Mouse (Mus musculus) forebrain, embryonic 15.5 days (tissue): ENCODE measurements around the gene Ipmk. TPM values are rescaled to one million over a fixed set of nuclear protein-coding genes. Genes with fewer than 3 reads are reported as not detected.
"Not testable (repeated sequence)": the region's sequence is repeated elsewhere in the genome, so short reads cannot be mapped to it uniquely, and the experiment has no call there.

Source experiments
- ATAC-seq: fragments of 200-750 bp; cut with Nextera tagmentation; replicated peaks from 2 replicates; pipeline ENCODE4 v1.8.0; 2017; ENCODE audit warnings: mild to moderate bottlenecking, moderate TSS enrichment, moderate library complexity
- H3K27ac ChIP-seq: fragments of 300-500 bp; sonication (generic); replicated peaks from 2 replicates; pipeline ENCODE4 v1.5.1; 2015; ENCODE audit warnings: mild to moderate bottlenecking, inconsistent platforms
- H3K27me3 ChIP-seq: fragments of 300-500 bp; sonication (generic); 2 replicates; pipeline ENCODE4 v1.6.1; 2015; ENCODE audit warnings: inconsistent platforms
- H3K36me3 ChIP-seq: fragments of 300-500 bp; sonication (generic); 2 replicates; pipeline ENCODE4 v1.6.1; 2015; ENCODE audit warnings: mild to moderate bottlenecking, inconsistent platforms
- H3K4me1 ChIP-seq: fragments of 300-500 bp; sonication (generic); 2 replicates; pipeline ENCODE4 v1.6.1; 2015; ENCODE audit warnings: inconsistent platforms
- H3K4me2 ChIP-seq: fragments of 300-500 bp; sonication (generic); replicated peaks from 2 replicates; pipeline ENCODE4 v1.6.1; 2015; ENCODE audit warnings: mild to moderate bottlenecking, inconsistent platforms
- H3K4me3 ChIP-seq: fragments of 300-500 bp; sonication (generic); 2 replicates; pipeline ENCODE4 v1.5.1; 2015; ENCODE audit warnings: mild to moderate bottlenecking, inconsistent platforms
- H3K9ac ChIP-seq: fragments of 300-500 bp; sonication (generic); replicated peaks from 2 replicates; pipeline ENCODE4 v1.6.1; 2015; ENCODE audit warnings: mild to moderate bottlenecking, inconsistent platforms
- H3K9me3 ChIP-seq: fragments of 300-500 bp; sonication (generic); 2 replicates; pipeline ENCODE4 v1.6.1; 2016; ENCODE audit warnings: inconsistent platforms
- WGBS: fragments of 180-500 bp; shearing (Covaris S2); methylation state at CpG from one replicate; pipeline ENCODE4 v1.1.7; 2015; ENCODE audit warnings: mixed read lengths; 5-methylcytosine and 5-hydroxymethylcytosine counted together
- polyA plus RNA-seq: library from polyadenylated mRNA; unstranded; fragments of >200 nt; fragmentation: Nextera tagmentation; extraction: Ambion mirVana; gene quantifications from 2 replicates; pipeline ENCODE4 v1.2.1, GENCODE M21; 2015

Ipmk gene
- polyA plus RNA-seq, 1 experiment from 2014 or later, result 19.0 TPM

- Histone ChIP-seq H3K4me2 (no peak overlapping the region), H3K36me3 (peaks cover 28% of the 10 kb centered on the region), H3K27me3 (no peaks in the 10 kb centered on the region), H3K9me3 (no peaks in the 10 kb centered on the region), H3K27ac (no peak overlapping the region), H3K4me3 (no peak overlapping the region), H3K4me1 (no peaks in the 10 kb centered on the region), H3K9ac (no peak overlapping the region)
- no peak for ATAC-seq
- WGBS, result 82% methylated on average over 7 of the region's 7 CpGs
These were observed 34.5 kb downstream of the Ipmk start for GRCm38 (mm10) chr10:71382109-71382508.

DNA sequence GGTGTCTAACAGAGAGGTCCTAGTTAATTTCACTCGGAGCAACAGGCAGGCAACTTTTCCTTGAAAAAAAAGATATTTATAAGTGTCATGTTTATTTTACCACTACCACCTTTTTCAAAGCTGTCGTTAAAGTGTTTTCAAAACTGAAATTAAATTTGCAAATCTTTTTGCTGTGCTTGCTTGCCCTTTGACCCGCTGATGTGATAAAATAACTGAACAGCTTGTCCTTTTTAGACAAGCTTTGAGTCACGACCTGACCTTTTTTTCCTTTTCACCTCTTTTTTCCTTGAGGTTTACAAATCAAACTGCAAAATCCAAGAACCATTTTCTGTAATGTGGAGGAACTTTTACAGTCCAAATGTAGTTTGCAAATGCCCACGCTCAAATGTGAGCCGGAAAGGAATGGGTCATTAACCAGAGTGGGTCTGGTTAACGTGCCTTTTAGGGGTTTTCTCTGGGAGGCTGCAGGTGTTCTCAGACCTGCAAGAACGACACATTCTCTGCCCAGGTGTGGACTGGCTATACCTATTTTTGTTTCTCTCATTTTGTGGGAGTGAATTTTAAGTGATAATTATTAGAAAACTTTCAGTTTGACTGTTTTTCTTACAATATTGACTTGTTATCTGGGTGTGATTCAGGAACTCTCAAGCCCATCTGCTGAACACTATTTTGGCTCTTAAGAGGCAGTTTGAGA, 35.4 kb downstream of the Ipmk start:
- H3K4me3 ChIP-seq, result no peak overlapping the region
- no peak overlapping the region for H3K27ac ChIP-seq
- peaks cover 24% of the 10 kb centered on the region for H3K36me3 ChIP-seq
- no peaks in the 10 kb centered on the region for H3K27me3 ChIP-seq
- 86% methylated on average over 8 of the region's 8 CpGs for WGBS
- no peak for ATAC-seq
- H3K4me2 ChIP-seq, result no peak overlapping the region
- no peaks in the 10 kb centered on the region for H3K9me3 ChIP-seq
- no peaks in the 10 kb centered on the region for H3K4me1 ChIP-seq
- no peak overlapping the region for H3K9ac ChIP-seq

DNA sequence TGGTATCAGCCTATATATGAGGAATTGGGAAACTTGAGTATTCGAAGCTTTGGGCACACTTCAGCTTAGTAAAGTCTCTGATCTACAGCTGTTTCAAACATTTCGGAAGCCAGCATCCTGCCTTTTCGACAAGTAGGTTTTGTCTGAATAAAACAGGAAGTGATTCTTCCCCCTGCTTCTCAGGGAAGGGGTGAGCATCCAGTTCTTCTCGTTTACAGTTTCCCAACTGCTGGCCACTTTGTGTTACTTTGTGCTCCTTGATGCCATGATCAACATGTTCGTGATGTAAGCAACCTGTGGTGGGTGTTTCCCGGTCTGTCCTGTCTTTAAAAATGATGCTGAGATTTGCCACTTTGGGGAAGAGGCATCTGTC, 36.0 kb downstream of the Ipmk start:
- not testable (repeated sequence) for H3K4me2 ChIP-seq, H3K4me1 ChIP-seq, ATAC-seq, H3K27ac ChIP-seq, H3K4me3 ChIP-seq, H3K9me3 ChIP-seq, H3K27me3 ChIP-seq, H3K9ac ChIP-seq
- 88% methylated on average over 6 of the region's 6 CpGs for WGBS
- peaks cover 22% of the 10 kb centered on the region for H3K36me3 ChIP-seq

DNA sequence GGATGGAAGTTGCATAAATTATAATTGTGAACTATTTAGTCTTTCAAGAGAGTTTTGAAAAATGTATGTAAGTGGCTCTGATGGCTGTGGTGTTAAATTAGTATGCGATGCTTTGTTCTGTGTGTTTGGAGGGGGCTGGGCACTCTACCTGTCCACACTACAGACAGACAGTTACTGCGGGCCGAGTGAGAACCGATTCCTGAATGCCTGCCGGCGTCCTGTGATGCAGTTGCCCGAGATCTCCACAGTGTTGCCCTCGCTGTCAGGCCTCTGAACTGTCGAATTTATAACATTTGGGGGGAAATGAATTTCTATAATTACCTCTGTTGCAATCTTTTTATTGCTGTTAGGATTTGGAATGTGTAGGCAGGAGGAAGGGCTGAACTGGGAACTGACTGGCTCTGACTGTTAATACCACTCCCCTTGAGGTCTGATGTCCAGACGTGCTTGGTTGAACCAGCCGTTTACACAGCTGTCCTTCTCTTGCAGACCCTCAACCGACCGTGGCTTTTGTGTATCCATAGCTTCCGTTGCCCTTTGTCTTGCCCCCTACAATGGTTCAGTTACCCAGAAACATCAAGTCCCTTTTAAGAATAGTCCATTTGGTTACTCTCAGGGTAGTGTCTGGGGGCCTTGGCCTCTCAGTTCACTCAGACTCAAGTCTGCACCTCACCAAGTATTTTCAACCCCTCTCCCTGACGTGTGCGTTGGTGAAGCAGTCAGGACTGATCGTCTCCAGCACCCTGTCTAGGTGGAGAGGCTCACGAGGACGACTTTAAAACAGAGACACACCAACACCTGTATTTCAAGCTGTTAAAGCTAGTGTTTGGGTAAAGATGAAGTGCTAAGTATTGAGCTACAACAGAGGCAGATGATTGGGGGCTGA, 36.8 kb downstream of the Ipmk start:
- no peaks in the 10 kb centered on the region for H3K27me3 ChIP-seq
- no peaks in the 10 kb centered on the region for H3K9me3 ChIP-seq
- H3K4me1 ChIP-seq, result no peaks in the 10 kb centered on the region
- no peak for ATAC-seq
- peaks cover 13% of the 10 kb centered on the region for H3K36me3 ChIP-seq
- no peak overlapping the region for H3K27ac ChIP-seq
- no peak overlapping the region for H3K9ac ChIP-seq
- no peak overlapping the region for H3K4me2 ChIP-seq
- H3K4me3 ChIP-seq, result no peak overlapping the region
- 83% methylated on average over 19 of the region's 19 CpGs for whole genome bisulfite sequencing

DNA sequence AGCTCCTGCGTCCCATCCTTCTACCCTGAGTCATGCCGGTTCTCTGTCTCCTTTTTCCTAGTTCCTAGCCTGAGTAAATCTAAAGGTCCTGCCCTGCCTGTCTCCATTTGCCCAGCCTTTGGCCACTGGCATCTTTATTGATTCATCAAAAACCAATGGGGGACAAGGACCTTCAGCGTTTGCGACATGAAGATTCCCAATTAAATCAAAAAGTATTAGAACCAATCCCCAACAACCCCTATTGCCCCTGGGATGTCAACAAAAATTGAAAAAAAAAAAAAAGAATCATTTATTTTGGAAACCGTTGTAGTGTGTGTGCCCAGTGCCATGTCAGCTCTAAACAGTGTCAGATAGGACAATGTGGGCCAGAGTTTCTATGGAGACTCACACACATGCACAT, 41.7 kb downstream of the Ipmk start:
- Histone ChIP-seq H3K9me3 (no peaks in the 10 kb centered on the region), H3K27ac (no peak overlapping the region), H3K4me3 (no peak overlapping the region), H3K4me1 (no peaks in the 10 kb centered on the region), H3K4me2 (no peak overlapping the region), H3K9ac (no peak overlapping the region), H3K36me3 (no peaks in the 10 kb centered on the region), H3K27me3 (no peaks in the 10 kb centered on the region)
- no peak for ATAC-seq
- 96% methylated on average over 5 of the region's 5 CpGs for WGBS

DNA sequence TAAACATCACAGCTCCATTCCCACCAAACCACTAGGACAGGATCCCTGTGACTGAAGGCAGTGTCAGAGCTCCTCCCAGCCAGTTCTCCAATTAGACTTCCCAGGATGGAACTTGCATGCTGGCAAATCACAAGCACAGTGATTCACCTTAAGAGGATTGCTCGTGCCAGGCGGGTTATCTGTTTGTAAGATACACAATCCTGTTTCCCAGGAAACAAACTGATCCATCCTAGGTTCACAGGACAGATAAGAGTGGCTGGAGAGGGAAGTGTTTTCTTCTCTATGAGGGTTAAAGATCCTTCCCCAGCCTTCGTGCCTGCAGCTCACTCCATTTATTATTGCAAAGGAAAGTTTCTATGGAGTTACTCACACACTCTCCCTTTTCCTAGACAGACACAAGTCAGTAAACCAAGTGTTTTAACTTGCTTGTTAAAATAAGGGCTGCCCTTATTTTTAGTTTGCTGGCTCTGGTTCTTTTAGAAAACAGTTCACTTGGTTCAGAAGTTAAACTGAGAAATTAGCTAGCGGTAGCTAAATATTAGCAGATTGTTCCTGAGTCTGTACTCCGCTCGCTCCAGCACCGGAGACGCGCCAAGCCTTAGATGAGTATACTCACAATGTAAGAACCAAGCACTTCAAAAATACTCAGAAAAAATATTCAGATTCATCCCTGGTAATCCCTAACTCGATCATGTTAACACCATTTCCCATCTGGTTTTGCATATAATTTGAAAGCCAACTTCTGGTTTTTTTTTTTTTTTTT, 51.0 kb downstream of the Ipmk start:
- Histone ChIP-seq H3K9me3 (no peaks in the 10 kb centered on the region), H3K27ac (no peak overlapping the region), H3K27me3 (no peaks in the 10 kb centered on the region), H3K4me1 (no peaks in the 10 kb centered on the region), H3K4me2 (no peak overlapping the region), H3K36me3 (no peaks in the 10 kb centered on the region), H3K9ac (no peak overlapping the region), H3K4me3 (no peak overlapping the region)
- no peak for ATAC-seq
- 83% methylated on average over 10 of the region's 10 CpGs for WGBS

- WGBS, result 88% methylated on average over 8 of the region's 8 CpGs
- no peak overlapping the region for H3K4me3 ChIP-seq
These were observed 51.8 kb downstream of the Ipmk start for GRCm38 (mm10) chr10:71399399-71399798.

DNA sequence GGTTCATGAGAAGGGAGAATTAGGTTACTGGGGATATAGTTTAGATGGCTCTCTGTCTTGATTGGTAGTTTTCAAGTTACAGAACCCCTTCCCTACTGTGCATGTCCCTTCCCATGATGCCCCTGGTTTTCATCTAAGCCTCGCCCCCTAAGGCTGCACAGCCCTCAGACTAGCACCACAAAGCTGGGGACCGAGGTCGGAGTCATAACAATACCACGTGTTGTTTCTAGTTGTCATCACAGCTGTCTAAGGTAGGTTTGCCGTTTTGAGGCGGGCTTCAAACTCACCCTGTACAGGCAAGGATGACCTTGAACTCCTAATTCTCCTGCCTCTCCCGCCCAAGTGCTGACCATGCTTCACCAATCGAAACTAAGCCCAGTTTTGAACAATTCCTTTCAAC, 52.4 kb downstream of the Ipmk start:
- H3K36me3 ChIP-seq, result no peaks in the 10 kb centered on the region
- ATAC-seq, result no peak
- no peak overlapping the region for H3K9ac ChIP-seq
- no peaks in the 10 kb centered on the region for H3K4me1 ChIP-seq
- H3K27ac ChIP-seq, result no peak overlapping the region
- no peaks in the 10 kb centered on the region for H3K27me3 ChIP-seq
- H3K9me3 ChIP-seq, result no peaks in the 10 kb centered on the region
- no peak overlapping the region for H3K4me3 ChIP-seq
- H3K4me2 ChIP-seq, result no peak overlapping the region
- 86% methylated on average over 8 of the region's 8 CpGs for WGBS

More at GRCm38 (mm10) chr10:71399399-71399798, 51.8 kb downstream of the Ipmk start:
- H3K36me3 ChIP-seq, result no peaks in the 10 kb centered on the region
- no peaks in the 10 kb centered on the region for H3K27me3 ChIP-seq
- ATAC-seq, result no peak
- no peak overlapping the region for H3K27ac ChIP-seq
- no peaks in the 10 kb centered on the region for H3K9me3 ChIP-seq
- H3K9ac ChIP-seq, result no peak overlapping the region
- no peaks in the 10 kb centered on the region for H3K4me1 ChIP-seq
- no peak overlapping the region for H3K4me2 ChIP-seq

GRCm38 (mm10) chr10:71400818-71401646, 53.5 kb downstream of the Ipmk start:
- Histone ChIP-seq H3K4me1 (no peaks in the 10 kb centered on the region), H3K9ac (no peak overlapping the region), H3K36me3 (no peaks in the 10 kb centered on the region), H3K4me2 (no peak overlapping the region), H3K27ac (no peak overlapping the region), H3K9me3 (no peaks in the 10 kb centered on the region), H3K27me3 (no peaks in the 10 kb centered on the region), H3K4me3 (no peak overlapping the region)
- peak; percentile 76 for ATAC-seq
- 62% methylated on average over 13 of the region's 13 CpGs for WGBS

- Histone ChIP-seq H3K27me3 (no peaks in the 10 kb centered on the region), H3K9me3 (no peaks in the 10 kb centered on the region), H3K4me3 (no peak overlapping the region), H3K36me3 (no peaks in the 10 kb centered on the region), H3K27ac (no peak overlapping the region), H3K4me1 (no peaks in the 10 kb centered on the region), H3K9ac (no peak overlapping the region), H3K4me2 (no peak overlapping the region)
- no peak for ATAC-seq
- 67% methylated on average over 3 of the region's 3 CpGs for whole genome bisulfite sequencing
These were observed 56.1 kb downstream of the Ipmk start for GRCm38 (mm10) chr10:71403638-71404037.

DNA sequence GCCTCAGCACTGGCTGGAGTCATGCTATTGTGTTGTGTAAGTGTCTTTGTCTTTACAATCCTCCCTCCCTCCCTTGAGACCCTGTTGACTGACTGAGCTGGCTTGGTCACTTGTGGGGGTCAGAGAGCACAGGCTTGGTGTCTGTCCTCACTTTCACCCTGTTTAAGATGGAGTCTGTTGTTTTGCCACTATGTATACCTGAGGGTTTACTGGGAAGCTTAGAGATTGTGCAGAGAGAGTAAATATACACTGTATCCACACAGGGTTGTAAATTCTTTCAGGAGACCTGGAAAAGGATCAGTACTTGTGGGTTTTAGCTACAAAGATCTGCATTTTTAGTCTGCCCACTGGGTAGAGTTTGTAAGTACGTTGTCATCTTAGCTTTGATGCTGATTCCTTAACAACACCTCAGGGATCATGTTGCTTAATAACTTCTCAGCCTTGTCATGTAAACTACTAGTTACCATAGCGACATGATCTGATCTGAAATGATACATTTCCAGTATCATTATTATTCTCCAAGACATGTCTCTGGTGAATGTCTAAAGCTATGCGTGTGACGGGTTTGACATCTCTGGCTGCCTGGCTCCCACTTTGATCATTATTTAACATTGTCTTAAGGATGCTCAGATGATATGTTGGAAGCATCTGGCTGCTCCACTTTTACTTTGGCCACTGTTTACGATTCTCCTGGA, 58.1 kb downstream of the Ipmk start:
- no peak for ATAC-seq
- WGBS, result 81% methylated on average over 5 of the region's 5 CpGs
- H3K36me3 ChIP-seq, result no peaks in the 10 kb centered on the region
- no peaks in the 10 kb centered on the region for H3K9me3 ChIP-seq
- no peak overlapping the region for H3K4me3 ChIP-seq
- H3K9ac ChIP-seq, result no peak overlapping the region
- H3K4me2 ChIP-seq, result no peak overlapping the region
- no peak overlapping the region for H3K27ac ChIP-seq
- H3K4me1 ChIP-seq, result no peaks in the 10 kb centered on the region
- no peaks in the 10 kb centered on the region for H3K27me3 ChIP-seq
